Mouse (Mus musculus) forebrain, embryonic 15.5 days (tissue): Measurements from ENCODE around the gene Adamtsl3. TPM values are rescaled to one million over a fixed set of nuclear protein-coding genes. Genes with fewer than 3 reads are reported as not detected.

Source experiments
- ATAC-seq: fragments of 200-750 bp; cut with Nextera tagmentation; replicated peaks from 2 replicates; pipeline ENCODE4 v1.8.0; 2017; ENCODE audit warnings: mild to moderate bottlenecking, moderate TSS enrichment, moderate library complexity
- H3K27ac ChIP-seq: fragments of 300-500 bp; sonication (generic); replicated peaks from 2 replicates; pipeline ENCODE4 v1.5.1; 2015; ENCODE audit warnings: mild to moderate bottlenecking, inconsistent platforms
- H3K27me3 ChIP-seq: fragments of 300-500 bp; sonication (generic); 2 replicates; pipeline ENCODE4 v1.6.1; 2015; ENCODE audit warnings: inconsistent platforms
- H3K36me3 ChIP-seq: fragments of 300-500 bp; sonication (generic); 2 replicates; pipeline ENCODE4 v1.6.1; 2015; ENCODE audit warnings: mild to moderate bottlenecking, inconsistent platforms
- H3K4me1 ChIP-seq: fragments of 300-500 bp; sonication (generic); 2 replicates; pipeline ENCODE4 v1.6.1; 2015; ENCODE audit warnings: inconsistent platforms
- H3K4me2 ChIP-seq: fragments of 300-500 bp; sonication (generic); replicated peaks from 2 replicates; pipeline ENCODE4 v1.6.1; 2015; ENCODE audit warnings: mild to moderate bottlenecking, inconsistent platforms
- H3K4me3 ChIP-seq: fragments of 300-500 bp; sonication (generic); 2 replicates; pipeline ENCODE4 v1.5.1; 2015; ENCODE audit warnings: mild to moderate bottlenecking, inconsistent platforms
- H3K9ac ChIP-seq: fragments of 300-500 bp; sonication (generic); replicated peaks from 2 replicates; pipeline ENCODE4 v1.6.1; 2015; ENCODE audit warnings: mild to moderate bottlenecking, inconsistent platforms
- H3K9me3 ChIP-seq: fragments of 300-500 bp; sonication (generic); 2 replicates; pipeline ENCODE4 v1.6.1; 2016; ENCODE audit warnings: inconsistent platforms
- WGBS: fragments of 180-500 bp; shearing (Covaris S2); methylation state at CpG from one replicate; pipeline ENCODE4 v1.1.7; 2015; ENCODE audit warnings: mixed read lengths; 5-methylcytosine and 5-hydroxymethylcytosine counted together
- polyA plus RNA-seq: library from polyadenylated mRNA; unstranded; fragments of >200 nt; fragmentation: Nextera tagmentation; extraction: Ambion mirVana; gene quantifications from 2 replicates; pipeline ENCODE4 v1.2.1, GENCODE M21; 2015

The Adamtsl3 gene
- polyA plus RNA-seq, 1 experiment from 2014 or later, result 0.33 TPM

GRCm38 (mm10) chr7:82533747-82534504 lies 198.4 kb downstream of the Adamtsl3 start:
- Histone ChIP-seq H3K4me3 (no peak overlapping the region), H3K36me3 (no peaks in the 10 kb centered on the region), H3K4me1 (no peaks in the 10 kb centered on the region), H3K4me2 (no peak overlapping the region), H3K27me3 (no peaks in the 10 kb centered on the region), H3K27ac (no peak overlapping the region), H3K9ac (no peak overlapping the region), H3K9me3 (no peaks in the 10 kb centered on the region)
- WGBS, result 74% methylated on average over 12 of the region's 12 CpGs
- no peak for ATAC-seq

- H3K9ac ChIP-seq, result no peak overlapping the region
- H3K4me1 ChIP-seq, result no peaks in the 10 kb centered on the region
- no peaks in the 10 kb centered on the region for H3K9me3 ChIP-seq
- no peaks in the 10 kb centered on the region for H3K36me3 ChIP-seq
- H3K4me3 ChIP-seq, result no peak overlapping the region
- no peak for ATAC-seq
- WGBS, result 78% methylated on average over 6 of the region's 6 CpGs
- H3K27ac ChIP-seq, result no peak overlapping the region
- H3K4me2 ChIP-seq, result no peak overlapping the region
- H3K27me3 ChIP-seq, result no peaks in the 10 kb centered on the region
These were observed 209.0 kb downstream of the Adamtsl3 start for GRCm38 (mm10) chr7:82544390-82544919.

- H3K4me3 ChIP-seq, result no peak overlapping the region
- no peaks in the 10 kb centered on the region for H3K4me1 ChIP-seq
- H3K27me3 ChIP-seq, result no peaks in the 10 kb centered on the region
- no peaks in the 10 kb centered on the region for H3K36me3 ChIP-seq
- no peak overlapping the region for H3K27ac ChIP-seq
- no peak overlapping the region for H3K9ac ChIP-seq
- no peak for ATAC-seq
- WGBS, result 97% methylated on average over 1 of the region's 1 CpGs
- no peaks in the 10 kb centered on the region for H3K9me3 ChIP-seq
- no peak overlapping the region for H3K4me2 ChIP-seq
These were observed 216.5 kb downstream of the Adamtsl3 start for GRCm38 (mm10) chr7:82552005-82552404.

- no peak overlapping the region for H3K4me2 ChIP-seq
- H3K9me3 ChIP-seq, result no peaks in the 10 kb centered on the region
- no peaks in the 10 kb centered on the region for H3K36me3 ChIP-seq
- no peak for ATAC-seq
- H3K4me1 ChIP-seq, result no peaks in the 10 kb centered on the region
- WGBS, result 93% methylated on average over 5 of the region's 5 CpGs
- no peak overlapping the region for H3K9ac ChIP-seq
- no peaks in the 10 kb centered on the region for H3K27me3 ChIP-seq
- no peak overlapping the region for H3K4me3 ChIP-seq
- no peak overlapping the region for H3K27ac ChIP-seq
These were observed 220.3 kb downstream of the Adamtsl3 start for GRCm38 (mm10) chr7:82555803-82556202.

GRCm38 (mm10) chr7:82556417-82556816 lies 220.9 kb downstream of the Adamtsl3 start:
- no peaks in the 10 kb centered on the region for H3K4me1 ChIP-seq
- WGBS, result 90% methylated on average over 10 of the region's 10 CpGs
- ATAC-seq, result no peak

GRCm38 (mm10) chr7:82557111-82557510 lies 221.6 kb downstream of the Adamtsl3 start:
- Histone ChIP-seq H3K9me3 (no peaks in the 10 kb centered on the region), H3K4me1 (no peaks in the 10 kb centered on the region), H3K27ac (no peak overlapping the region), H3K9ac (no peak overlapping the region), H3K36me3 (no peaks in the 10 kb centered on the region), H3K27me3 (no peaks in the 10 kb centered on the region), H3K4me3 (no peak overlapping the region), H3K4me2 (no peak overlapping the region)
- 67% methylated on average over 11 of the region's 11 CpGs for WGBS
- no peak for ATAC-seq

More at GRCm38 (mm10) chr7:82556417-82556816, 220.9 kb downstream of the Adamtsl3 start:
- H3K27me3 ChIP-seq, result no peaks in the 10 kb centered on the region
- no peak overlapping the region for H3K4me2 ChIP-seq
- no peak overlapping the region for H3K9ac ChIP-seq
- H3K9me3 ChIP-seq, result no peaks in the 10 kb centered on the region
- no peaks in the 10 kb centered on the region for H3K36me3 ChIP-seq
- H3K4me3 ChIP-seq, result no peak overlapping the region
- no peak overlapping the region for H3K27ac ChIP-seq

GRCm38 (mm10) chr7:82566688-82567087 lies 231.2 kb downstream of the Adamtsl3 start:
- H3K27me3 ChIP-seq, result no peaks in the 10 kb centered on the region
- H3K36me3 ChIP-seq, result no peaks in the 10 kb centered on the region
- no peaks in the 10 kb centered on the region for H3K4me1 ChIP-seq
- no peak overlapping the region for H3K4me2 ChIP-seq
- no peak overlapping the region for H3K27ac ChIP-seq
- no peak overlapping the region for H3K9ac ChIP-seq
- WGBS, result 51% methylated on average over 8 of the region's 8 CpGs
- no peak for ATAC-seq
- H3K9me3 ChIP-seq, result no peaks in the 10 kb centered on the region
- H3K4me3 ChIP-seq, result no peak overlapping the region

GRCm38 (mm10) chr7:82567811-82568210 lies 232.3 kb downstream of the Adamtsl3 start:
- H3K9me3 ChIP-seq, result no peaks in the 10 kb centered on the region
- no peak overlapping the region for H3K4me2 ChIP-seq
- no peaks in the 10 kb centered on the region for H3K4me1 ChIP-seq
- no peak overlapping the region for H3K4me3 ChIP-seq
- H3K27ac ChIP-seq, result no peak overlapping the region
- H3K36me3 ChIP-seq, result no peaks in the 10 kb centered on the region
- no peaks in the 10 kb centered on the region for H3K27me3 ChIP-seq
- no peak for ATAC-seq
- H3K9ac ChIP-seq, result no peak overlapping the region
- WGBS, result 95% methylated on average over 3 of the region's 3 CpGs

GRCm38 (mm10) chr7:82572981-82573380 lies 237.5 kb downstream of the Adamtsl3 start:
- 66% methylated on average over 1 of the region's 1 CpGs for WGBS
- H3K27ac ChIP-seq, result no peak overlapping the region
- H3K27me3 ChIP-seq, result no peaks in the 10 kb centered on the region
- no peak for ATAC-seq
- no peaks in the 10 kb centered on the region for H3K9me3 ChIP-seq
- H3K4me3 ChIP-seq, result no peak overlapping the region
- H3K4me2 ChIP-seq, result no peak overlapping the region
- no peaks in the 10 kb centered on the region for H3K36me3 ChIP-seq
- H3K9ac ChIP-seq, result no peak overlapping the region
- H3K4me1 ChIP-seq, result no peaks in the 10 kb centered on the region

GRCm38 (mm10) chr7:82580007-82580406 lies 244.5 kb downstream of the Adamtsl3 start:
- Histone ChIP-seq H3K4me3 (no peak overlapping the region), H3K4me1 (no peaks in the 10 kb centered on the region), H3K4me2 (no peak overlapping the region), H3K27ac (no peak overlapping the region), H3K27me3 (no peaks in the 10 kb centered on the region), H3K36me3 (no peaks in the 10 kb centered on the region), H3K9ac (no peak overlapping the region), H3K9me3 (no peaks in the 10 kb centered on the region)
- no peak for ATAC-seq
- WGBS, result 85% methylated on average over 3 of the region's 3 CpGs

GRCm38 (mm10) chr7:82581802-82582201 lies 246.3 kb downstream of the Adamtsl3 start:
- Histone ChIP-seq H3K4me2 (no peak overlapping the region), H3K9me3 (no peaks in the 10 kb centered on the region), H3K27ac (no peak overlapping the region), H3K27me3 (no peaks in the 10 kb centered on the region), H3K4me1 (no peaks in the 10 kb centered on the region), H3K9ac (no peak overlapping the region), H3K36me3 (no peaks in the 10 kb centered on the region), H3K4me3 (no peak overlapping the region)
- 76% methylated on average over 5 of the region's 5 CpGs for WGBS
- ATAC-seq, result no peak

- no peaks in the 10 kb centered on the region for H3K27me3 ChIP-seq
- H3K4me1 ChIP-seq, result no peaks in the 10 kb centered on the region
- no peaks in the 10 kb centered on the region for H3K9me3 ChIP-seq
- no peak for ATAC-seq
- no peak overlapping the region for H3K4me3 ChIP-seq
- no peak overlapping the region for H3K27ac ChIP-seq
- H3K36me3 ChIP-seq, result no peaks in the 10 kb centered on the region
- H3K4me2 ChIP-seq, result no peak overlapping the region
- H3K9ac ChIP-seq, result no peak overlapping the region
- 88% methylated on average over 4 of the region's 4 CpGs for WGBS
These were observed 247.0 kb downstream of the Adamtsl3 start for GRCm38 (mm10) chr7:82582534-82582933.

- 90% methylated on average over 6 of the region's 6 CpGs for WGBS
- H3K27ac ChIP-seq, result no peak overlapping the region
- H3K36me3 ChIP-seq, result no peaks in the 10 kb centered on the region
- no peak overlapping the region for H3K4me2 ChIP-seq
- ATAC-seq, result no peak
- H3K4me1 ChIP-seq, result no peaks in the 10 kb centered on the region
- H3K9ac ChIP-seq, result no peak overlapping the region
- no peak overlapping the region for H3K4me3 ChIP-seq
- no peaks in the 10 kb centered on the region for H3K27me3 ChIP-seq
- no peaks in the 10 kb centered on the region for H3K9me3 ChIP-seq
These were observed 255.4 kb downstream of the Adamtsl3 start for GRCm38 (mm10) chr7:82590931-82591330.
